Mouse (Mus musculus): ENCODE measurements around the gene Ankrd2. TPM values are rescaled to one million over a fixed set of nuclear protein-coding genes. Genes with fewer than 3 reads are reported as not detected.

The Ankrd2 gene
- polyA plus RNA-seq, 2 experiments = 0.08 TPM; not detected in 1

- Histone ChIP-seq H3K4me2 (ENCODE audit: low read depth) (peak overlapping the region; percentile 86), H3K27ac (peak overlapping the region; percentile 94), H3K4me1 (replicated peaks; ENCODE audit: control insufficient read depth in 2 of 2, insufficient read depth in 2 of 2, low read length in 1 of 2) (peaks cover 19 to 21% of the 10 kb centered on the region in 2 experiments), H3K36me3 (replicated peaks; ENCODE audit: control insufficient read depth, insufficient read depth, low read depth) (no peaks in the 10 kb centered on the region), H3K4me3 (ENCODE audit: insufficient read depth in 1 of 2, low read depth in 2 of 2, low read length in 2 of 2) (peak overlapping the region; percentile 22 to 97; a peak in 3 of 4 replicates), H3K27me3 (ENCODE audit: control insufficient read depth, insufficient read depth, low read length) (no peaks in the 10 kb centered on the region), H3K9ac (replicated peaks) (peak overlapping the region; percentile 64), H3K9me3 (ENCODE audit: control insufficient read depth, low read length) (no peaks in the 10 kb centered on the region)
- ATAC-seq (ENCODE audit: insufficient read depth) (no peak), DNase-seq (ENCODE audit: low read depth in 3 of 3, low spot score in 3 of 3) (peak in 1 of 3 experiments; percentile 35)
- WGBS (ENCODE audit: insufficient replicate concordance) = 13% methylated on average over 14 of the region's 14 CpGs
- peak; percentile 37 for TF ChIP-seq CTCF (IDR thresholded peaks at IDR 0.05; ENCODE audit: low read depth)
- no peak for TF ChIP-seq EP300 (IDR thresholded peaks at IDR 0.05; ENCODE audit: low read depth)
Observed at GRCm38 (mm10) chr19:42089103-42089747, 53.4 kb downstream of the Ankrd2 start.

- Histone ChIP-seq H3K9me3 (ENCODE audit: control insufficient read depth, low read length) (no peaks in the 10 kb centered on the region), H3K9ac (replicated peaks) (peak within 1 kb of the TSS; percentile 89), H3K36me3 (replicated peaks; ENCODE audit: control insufficient read depth, insufficient read depth, low read depth) (no peaks in the 10 kb centered on the region; the same call in 1 of the 2 replicates), H3K27me3 (ENCODE audit: control insufficient read depth, insufficient read depth, low read length) (no peaks in the 10 kb centered on the region), H3K4me3 (ENCODE audit: insufficient read depth in 1 of 2, low read depth in 2 of 2, low read length in 2 of 2) (peak within 1 kb of the TSS; percentile 85 to 97), H3K4me2 (ENCODE audit: low read depth) (peak within 1 kb of the TSS; percentile 91), H3K4me1 (replicated peaks; ENCODE audit: control insufficient read depth in 2 of 2, insufficient read depth in 2 of 2, low read length in 1 of 2) (peaks cover 19 to 21% of the 10 kb centered on the region in 2 experiments), H3K27ac (peak within 1 kb of the TSS; percentile 94)
- TF ChIP-seq CTCF (IDR thresholded peaks at IDR 0.05; ENCODE audit: low read depth) = no peak
- no peak for TF ChIP-seq EP300 (IDR thresholded peaks at IDR 0.05; ENCODE audit: low read depth)
- peak; percentile 100 for DNase-seq (ENCODE audit: low read depth in 3 of 3, low spot score in 3 of 3)
- ATAC-seq (ENCODE audit: insufficient read depth) = peak; percentile 98
- under 1% methylated on average over 55 of the region's 55 CpGs for WGBS (ENCODE audit: insufficient replicate concordance)
Observed at GRCm38 (mm10) chr19:42089748-42090595, 54.2 kb downstream of the Ankrd2 start, which contains the start of gene Pi4k2a. Gene Pi4k2a, plus strand, starts transcription at chr19:42090470.

GRCm38 (mm10) chr19:42090637-42091141 is 54.9 kb downstream of the Ankrd2 start:
- no peaks in the 10 kb centered on the region for H3K27me3 ChIP-seq (ENCODE audit: control insufficient read depth, insufficient read depth, low read length)
- no peaks in the 10 kb centered on the region for H3K9me3 ChIP-seq (ENCODE audit: control insufficient read depth, low read length)
- no peak for TF ChIP-seq CTCF (IDR thresholded peaks at IDR 0.05; ENCODE audit: low read depth)
- TF ChIP-seq EP300 (IDR thresholded peaks at IDR 0.05; ENCODE audit: low read depth) = no peak
- ATAC-seq (ENCODE audit: insufficient read depth) (peak; percentile 59), DNase-seq (ENCODE audit: low read depth in 3 of 3, low spot score in 3 of 3) (no peak)
- peak overlapping the region; percentile 91 for H3K4me2 ChIP-seq (ENCODE audit: low read depth)
- peak overlapping the region; percentile 78 for H3K27ac ChIP-seq
- H3K36me3 ChIP-seq (replicated peaks; ENCODE audit: control insufficient read depth, insufficient read depth, low read depth) = no peaks in the 10 kb centered on the region; the same call in 1 of the 2 replicates
- peaks cover 16 to 18% of the 10 kb centered on the region in 2 experiments for H3K4me1 ChIP-seq (replicated peaks; ENCODE audit: control insufficient read depth in 2 of 2, insufficient read depth in 2 of 2, low read length in 1 of 2)
- under 1% methylated on average over 52 of the region's 52 CpGs for WGBS (ENCODE audit: insufficient replicate concordance)
- peak overlapping the region; percentile 85 to 97 for H3K4me3 ChIP-seq (ENCODE audit: insufficient read depth in 1 of 2, low read depth in 2 of 2, low read length in 2 of 2)
- H3K9ac ChIP-seq (replicated peaks) = peak overlapping the region; percentile 89

Other genes with a start within 250 kb of the Ankrd2 start
- gene Arhgap19, start 234.0 kb upstream of the Ankrd2 start, polyA plus RNA-seq (2012; rRNA removed) = 16.8 and 21.8 TPM in 2 replicates
- gene Arhgap19, start 234.0 kb upstream of the Ankrd2 start, polyA plus RNA-seq (2014; fragmentation: Nextera tagmentation; extraction: Ambion mirVana) = 29.5 and 30.0 TPM in 2 replicates
- gene Frat1, start 206.0 kb upstream of the Ankrd2 start, polyA plus RNA-seq (2012; rRNA removed) = 3.0 and 3.4 TPM in 2 replicates
- 9.9 and 10.2 TPM in 2 replicates for gene Frat1, start 206.0 kb upstream of the Ankrd2 start, polyA plus RNA-seq (2014; fragmentation: Nextera tagmentation; extraction: Ambion mirVana)
- 5.2 and 5.4 TPM in 2 replicates for gene Frat2, start 187.9 kb upstream of the Ankrd2 start, polyA plus RNA-seq (2012; rRNA removed)
- 2.9 and 3.4 TPM in 2 replicates for gene Frat2, start 187.9 kb upstream of the Ankrd2 start, polyA plus RNA-seq (2014; fragmentation: Nextera tagmentation; extraction: Ambion mirVana)
- gene Rrp12, start 139.8 kb upstream of the Ankrd2 start, polyA plus RNA-seq (2012; rRNA removed) = 4.8 and 6.0 TPM in 2 replicates
- 5.0 and 7.4 TPM in 2 replicates for gene Rrp12, start 139.8 kb upstream of the Ankrd2 start, polyA plus RNA-seq (2014; fragmentation: Nextera tagmentation; extraction: Ambion mirVana)
- 100.0 and 123 TPM in 2 replicates for gene Pgam1, start 124.1 kb upstream of the Ankrd2 start, polyA plus RNA-seq (2012; rRNA removed)
- 172 and 190 TPM in 2 replicates for gene Pgam1, start 124.1 kb upstream of the Ankrd2 start, polyA plus RNA-seq (2014; fragmentation: Nextera tagmentation; extraction: Ambion mirVana)
- 17.9 and 20.4 TPM in 2 replicates for gene Exosc1, start 102.6 kb upstream of the Ankrd2 start, polyA plus RNA-seq (2012; rRNA removed)
- 38.8 and 40.1 TPM in 2 replicates for gene Exosc1, start 102.6 kb upstream of the Ankrd2 start, polyA plus RNA-seq (2014; fragmentation: Nextera tagmentation; extraction: Ambion mirVana)
- 25.6 and 27.0 TPM in 2 replicates for gene Zdhhc16, start 102.5 kb upstream of the Ankrd2 start, polyA plus RNA-seq (2012; rRNA removed)
- gene Zdhhc16, start 102.5 kb upstream of the Ankrd2 start, polyA plus RNA-seq (2014; fragmentation: Nextera tagmentation; extraction: Ambion mirVana) = 25.9 and 28.5 TPM in 2 replicates
- 18.2 and 18.5 TPM in 2 replicates for gene Mms19, start 54.8 kb upstream of the Ankrd2 start, polyA plus RNA-seq (2012; rRNA removed)
- 10.4 and 10.8 TPM in 2 replicates for gene Mms19, start 54.8 kb upstream of the Ankrd2 start, polyA plus RNA-seq (2014; fragmentation: Nextera tagmentation; extraction: Ambion mirVana)
- 4.2 and 4.4 TPM in 2 replicates for gene Ubtd1, start 54.2 kb upstream of the Ankrd2 start, polyA plus RNA-seq (2012; rRNA removed)
- gene Ubtd1, start 54.2 kb upstream of the Ankrd2 start, polyA plus RNA-seq (2014; fragmentation: Nextera tagmentation; extraction: Ambion mirVana) = 1.9 and 2.0 TPM in 2 replicates
- 22.1 and 25.8 TPM in 2 replicates for gene Hoga1, start 9.6 kb downstream of the Ankrd2 start, polyA plus RNA-seq (2012; rRNA removed)
- gene Hoga1, start 9.6 kb downstream of the Ankrd2 start, polyA plus RNA-seq (2014; fragmentation: Nextera tagmentation; extraction: Ambion mirVana) = 30.4 and 36.8 TPM in 2 replicates
- gene 4933411K16Rik, start 16.2 kb downstream of the Ankrd2 start, polyA plus RNA-seq (2012; rRNA removed) = 0.92 and 1.1 TPM in 2 replicates
- not detected in 2 replicates for gene 4933411K16Rik, start 16.2 kb downstream of the Ankrd2 start, polyA plus RNA-seq (2014; fragmentation: Nextera tagmentation; extraction: Ambion mirVana)
- gene Morn4, start 50.4 kb downstream of the Ankrd2 start, polyA plus RNA-seq (2012; rRNA removed) = 1.5 and 1.6 TPM in 2 replicates
- 1.4 TPM in 2 replicates for gene Morn4, start 50.4 kb downstream of the Ankrd2 start, polyA plus RNA-seq (2014; fragmentation: Nextera tagmentation; extraction: Ambion mirVana)
- gene Pi4k2a, start 54.5 kb downstream of the Ankrd2 start, polyA plus RNA-seq (2012; rRNA removed) = 8.1 and 8.6 TPM in 2 replicates
- gene Pi4k2a, start 54.5 kb downstream of the Ankrd2 start, polyA plus RNA-seq (2014; fragmentation: Nextera tagmentation; extraction: Ambion mirVana) = 9.1 and 11.6 TPM in 2 replicates
- 7.2 and 8.5 TPM in 2 replicates for gene Avpi1, start 93.1 kb downstream of the Ankrd2 start, polyA plus RNA-seq (2012; rRNA removed)
- 20.4 and 21.7 TPM in 2 replicates for gene Avpi1, start 93.1 kb downstream of the Ankrd2 start, polyA plus RNA-seq (2014; fragmentation: Nextera tagmentation; extraction: Ambion mirVana)
- gene Marveld1, start 111.4 kb downstream of the Ankrd2 start, polyA plus RNA-seq (2012; rRNA removed) = 7.6 and 8.6 TPM in 2 replicates
- gene Marveld1, start 111.4 kb downstream of the Ankrd2 start, polyA plus RNA-seq (2014; fragmentation: Nextera tagmentation; extraction: Ambion mirVana) = 1.6 and 2.4 TPM in 2 replicates
- gene Zfyve27, start 128.0 kb downstream of the Ankrd2 start, polyA plus RNA-seq (2012; rRNA removed) = 6.8 and 8.5 TPM in 2 replicates
- 3.9 and 4.2 TPM in 2 replicates for gene Zfyve27, start 128.0 kb downstream of the Ankrd2 start, polyA plus RNA-seq (2014; fragmentation: Nextera tagmentation; extraction: Ambion mirVana)
- not detected in 2 replicates for gene Sfrp5, start 166.3 kb downstream of the Ankrd2 start, polyA plus RNA-seq (2012; rRNA removed)
- 0.05 TPM in 1 of 2 replicates, not detected in the other for gene Sfrp5, start 166.3 kb downstream of the Ankrd2 start, polyA plus RNA-seq (2014; fragmentation: Nextera tagmentation; extraction: Ambion mirVana)
- gene Golga7b, start 211.6 kb downstream of the Ankrd2 start, polyA plus RNA-seq (2012; rRNA removed) = 0.02 TPM in 1 of 2 replicates, not detected in the other
- not detected in 2 replicates for gene Golga7b, start 211.6 kb downstream of the Ankrd2 start, polyA plus RNA-seq (2014; fragmentation: Nextera tagmentation; extraction: Ambion mirVana)